Mouse (Mus musculus) embryo, embryonic 11.5 days (tissue): ENCODE data around the gene Gm45837.

Source experiments
- DNase-seq: peaks from one replicate; pipeline ENCODE4 v3.0.0-alpha.2; 2012; ENCODE audit warnings: low read depth, low spot score

The Gm45837 gene

GRCm38 (mm10) chr7:101437876-101438275 lies 27.2 kb downstream of the Gm45837 start:
- no peak for DNase-seq

DNA sequence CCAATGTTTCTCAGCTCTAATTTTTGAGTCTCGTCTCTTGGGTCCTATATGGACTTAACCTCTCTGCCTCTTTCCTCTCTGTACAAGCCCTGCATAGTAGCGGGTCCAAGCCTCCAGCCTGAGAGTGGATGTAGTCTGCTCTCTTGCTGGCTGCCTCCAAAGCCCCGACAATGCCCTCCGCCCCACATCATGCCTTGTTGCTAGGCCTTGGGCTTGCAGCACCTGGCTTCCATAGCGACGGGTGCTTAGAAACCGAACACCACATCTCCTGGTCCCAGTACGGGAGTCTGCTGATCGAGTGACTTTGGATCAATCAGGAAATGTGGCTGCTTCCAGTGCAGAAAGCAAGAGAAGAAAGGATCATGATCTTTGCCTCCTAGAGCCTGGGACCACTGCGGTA lies 32.4 kb downstream of the Gm45837 start:
- no peak for DNase-seq

DNA sequence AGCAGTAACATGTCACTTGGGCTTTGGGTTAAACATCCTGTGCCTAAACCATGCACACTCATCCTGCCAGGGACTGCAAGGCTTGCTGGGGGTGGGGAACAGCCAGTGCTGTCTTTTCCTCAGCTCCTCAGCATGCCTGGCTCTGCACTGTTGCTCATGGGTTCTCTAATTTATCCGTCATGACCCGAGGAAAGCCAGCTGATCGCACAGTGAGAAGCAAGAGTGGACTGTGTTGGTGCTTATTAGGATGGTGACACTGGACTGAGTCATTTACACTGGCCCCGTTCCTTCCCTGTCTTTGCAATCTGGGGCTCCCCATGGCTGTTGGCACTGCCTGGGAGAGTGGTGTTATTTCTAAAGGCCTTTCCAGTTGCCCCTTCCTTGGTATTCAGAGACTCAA lies 33.5 kb downstream of the Gm45837 start:
- DNase-seq: no peak

- DNase-seq: no peak
Measured at GRCm38 (mm10) chr7:101449855-101450254, 39.2 kb downstream of the Gm45837 start.

DNA sequence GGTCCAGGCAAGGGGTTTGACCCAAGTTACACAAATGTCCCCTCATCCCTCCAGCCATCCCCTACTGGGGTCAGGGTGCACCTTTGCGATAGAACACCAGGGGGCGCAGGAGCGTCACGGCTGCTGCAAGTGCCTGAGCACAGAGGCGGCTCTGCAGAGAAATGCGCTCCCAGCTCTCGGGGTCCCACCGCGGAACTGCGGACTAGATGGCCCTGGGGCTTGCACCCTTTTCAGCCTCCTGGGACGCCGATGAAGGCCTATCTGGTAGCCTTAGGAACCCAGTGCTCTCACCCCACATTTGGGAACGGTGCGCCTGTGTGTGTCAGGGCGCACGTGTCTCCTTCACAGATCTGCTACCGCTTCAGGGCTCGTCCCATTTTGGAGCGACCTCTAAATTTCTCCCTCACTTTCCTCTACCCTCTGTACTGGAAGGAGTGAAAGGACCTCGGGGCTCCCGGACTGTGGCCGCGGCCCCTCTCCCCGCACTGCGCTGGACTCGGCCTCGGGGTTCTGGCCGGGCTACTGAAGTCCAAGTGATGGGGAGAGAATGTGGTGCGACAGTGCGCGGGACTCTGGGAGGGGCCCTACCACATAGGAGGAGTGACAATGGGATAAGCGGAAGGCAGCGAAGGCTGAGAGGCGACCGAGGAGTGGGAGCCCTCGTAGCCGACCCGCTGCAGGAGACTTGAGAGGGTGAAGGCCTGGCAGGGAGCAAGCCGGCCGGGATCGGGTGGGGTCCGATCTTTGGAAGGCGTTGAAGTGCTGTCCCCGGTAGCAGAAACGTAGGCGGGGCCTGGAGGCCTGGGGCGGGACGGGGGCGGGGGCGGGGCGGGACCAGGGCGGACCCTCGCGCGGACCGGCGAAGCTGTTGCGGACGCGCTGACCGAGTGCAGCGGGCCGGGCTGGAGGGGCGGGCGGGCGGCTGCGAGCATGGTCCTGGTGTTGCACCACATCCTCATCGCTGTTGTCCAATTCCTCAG lies 40.0 kb downstream of the Gm45837 start:
- DNase-seq: peak; percentile 72

GRCm38 (mm10) chr7:101452669-101453068 lies 42.0 kb downstream of the Gm45837 start:
- no peak for DNase-seq

- DNase-seq: no peak
Measured at GRCm38 (mm10) chr7:101453296-101453695, 42.6 kb downstream of the Gm45837 start.

GRCm38 (mm10) chr7:101453725-101454124 lies 43.0 kb downstream of the Gm45837 start:
- DNase-seq: no peak

DNA sequence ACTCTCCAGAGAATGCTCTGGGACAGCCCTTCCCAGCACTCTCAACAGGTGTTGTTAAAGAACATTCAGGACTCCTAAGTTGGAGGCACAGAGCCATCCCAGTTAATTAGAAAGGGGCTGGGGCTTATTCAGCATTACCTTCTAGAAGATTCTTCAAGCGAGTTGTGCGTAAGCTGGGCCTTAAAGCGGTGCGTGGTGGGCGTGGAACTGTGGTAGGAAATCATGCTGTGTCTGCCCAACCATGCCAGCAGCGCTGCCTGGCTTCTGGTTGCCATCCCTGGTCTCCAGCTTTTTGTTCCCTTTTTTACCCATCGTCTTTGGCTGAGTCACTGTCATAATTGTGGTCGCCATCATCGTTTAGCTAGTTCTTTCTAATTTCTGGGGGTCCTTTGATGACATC lies 43.8 kb downstream of the Gm45837 start:
- no peak for DNase-seq

DNA sequence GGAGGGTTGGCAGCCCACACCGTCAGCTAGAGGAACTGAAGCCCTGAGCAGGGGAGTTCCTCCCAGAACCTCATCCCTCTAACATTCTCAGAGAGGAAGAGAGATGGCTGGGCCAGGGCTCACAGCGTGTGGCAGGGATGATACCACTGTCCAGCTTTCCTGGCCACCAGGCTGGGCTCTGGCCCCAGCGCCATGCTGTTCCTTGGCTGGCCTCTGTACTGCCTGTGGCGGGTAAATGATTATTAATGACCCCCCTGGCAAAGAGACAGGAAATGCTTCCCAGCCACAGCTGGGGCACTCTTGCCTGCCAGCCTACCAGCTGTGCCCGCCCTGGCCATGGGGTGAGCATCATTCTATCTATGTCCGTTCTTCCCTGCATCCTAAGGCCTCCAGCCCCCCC lies 44.5 kb downstream of the Gm45837 start:
- no peak for DNase-seq

GRCm38 (mm10) chr7:101456318-101456717 lies 45.6 kb downstream of the Gm45837 start:
- no peak for DNase-seq

DNA sequence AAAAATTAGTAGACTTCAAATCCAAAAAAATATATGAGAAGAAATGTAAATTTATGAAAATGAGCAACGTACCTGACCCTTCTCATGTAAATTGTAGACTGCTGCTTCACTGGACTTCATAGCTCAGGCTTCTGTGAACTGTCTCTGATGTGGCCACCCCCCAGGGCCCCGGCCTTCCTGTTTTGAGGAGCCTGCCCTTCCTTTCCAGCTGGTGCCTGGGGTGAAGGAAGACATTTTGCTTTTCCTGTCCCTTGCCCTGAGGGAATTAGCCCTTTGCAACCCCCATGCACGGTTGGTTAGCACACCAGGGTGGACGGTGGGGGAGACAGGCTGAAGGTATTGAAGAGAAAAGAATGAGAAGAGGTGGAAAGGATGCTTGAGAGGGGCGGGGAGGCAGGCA lies 46.1 kb downstream of the Gm45837 start:
- no peak for DNase-seq

DNA sequence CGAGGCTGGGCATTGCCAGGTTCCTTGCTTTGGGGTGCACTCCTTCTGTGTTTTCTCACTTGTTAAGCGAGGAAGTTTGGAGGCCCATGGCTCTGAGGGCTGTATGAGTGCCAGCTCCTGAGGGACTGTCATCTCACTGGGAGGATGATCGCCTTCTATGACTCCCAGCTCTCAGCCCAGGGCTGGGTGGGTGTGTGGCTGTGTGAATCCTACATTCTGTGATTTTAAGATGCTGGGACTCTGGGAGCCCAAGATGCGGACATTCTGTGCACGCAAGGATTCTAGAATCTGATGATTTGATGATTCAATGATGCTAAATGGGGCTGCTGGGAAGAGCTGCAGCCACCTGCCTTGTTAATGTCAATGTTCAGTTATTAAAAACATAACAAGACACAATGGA lies 46.6 kb downstream of the Gm45837 start:
- DNase-seq: no peak

- DNase-seq: no peak
Measured at GRCm38 (mm10) chr7:101457801-101458200, 47.1 kb downstream of the Gm45837 start.

- DNase-seq: no peak
Measured at GRCm38 (mm10) chr7:101458278-101458781, 47.6 kb downstream of the Gm45837 start.

- no peak for DNase-seq
Measured at GRCm38 (mm10) chr7:101459305-101459813, 48.7 kb downstream of the Gm45837 start.

GRCm38 (mm10) chr7:101459923-101460607 lies 49.4 kb downstream of the Gm45837 start:
- DNase-seq: no peak

DNA sequence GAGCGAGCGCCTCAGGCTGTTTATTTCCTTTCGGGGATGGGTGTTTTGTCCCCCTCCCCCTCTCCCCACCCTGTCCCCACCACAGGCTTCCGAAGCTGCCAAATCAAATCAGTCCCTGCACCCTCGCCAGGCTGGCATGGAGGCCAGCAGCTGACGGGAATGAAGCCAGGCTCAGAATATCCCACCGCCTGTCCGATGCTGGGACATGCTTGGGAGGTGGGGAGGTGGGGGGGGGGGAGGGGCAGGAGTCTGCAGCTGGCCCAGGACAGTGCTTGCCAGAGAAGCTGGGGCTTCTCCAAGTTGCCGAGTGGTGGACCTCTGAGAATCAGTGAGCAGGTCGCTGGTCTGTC lies 49.9 kb downstream of the Gm45837 start:
- DNase-seq: no peak

DNA sequence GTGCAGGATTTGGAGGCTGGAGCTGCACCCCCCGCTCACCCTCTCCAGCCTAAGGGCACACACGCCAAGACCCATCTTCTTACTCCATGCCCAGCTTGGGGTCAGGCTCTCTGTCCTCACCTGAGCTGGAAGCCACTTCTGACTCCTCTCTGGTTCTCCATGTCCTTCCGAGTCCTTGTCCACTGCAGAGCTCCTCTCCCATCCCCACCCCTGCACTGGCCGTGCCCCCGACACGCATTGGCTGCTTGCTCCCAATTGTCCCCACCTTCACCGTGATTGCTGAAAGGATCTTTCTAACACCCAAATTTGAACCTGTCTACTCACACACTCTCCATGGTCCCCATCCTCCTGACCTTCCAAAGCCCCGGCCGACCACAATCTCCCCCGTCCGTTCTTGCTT lies 50.9 kb downstream of the Gm45837 start:
- DNase-seq: no peak

DNA sequence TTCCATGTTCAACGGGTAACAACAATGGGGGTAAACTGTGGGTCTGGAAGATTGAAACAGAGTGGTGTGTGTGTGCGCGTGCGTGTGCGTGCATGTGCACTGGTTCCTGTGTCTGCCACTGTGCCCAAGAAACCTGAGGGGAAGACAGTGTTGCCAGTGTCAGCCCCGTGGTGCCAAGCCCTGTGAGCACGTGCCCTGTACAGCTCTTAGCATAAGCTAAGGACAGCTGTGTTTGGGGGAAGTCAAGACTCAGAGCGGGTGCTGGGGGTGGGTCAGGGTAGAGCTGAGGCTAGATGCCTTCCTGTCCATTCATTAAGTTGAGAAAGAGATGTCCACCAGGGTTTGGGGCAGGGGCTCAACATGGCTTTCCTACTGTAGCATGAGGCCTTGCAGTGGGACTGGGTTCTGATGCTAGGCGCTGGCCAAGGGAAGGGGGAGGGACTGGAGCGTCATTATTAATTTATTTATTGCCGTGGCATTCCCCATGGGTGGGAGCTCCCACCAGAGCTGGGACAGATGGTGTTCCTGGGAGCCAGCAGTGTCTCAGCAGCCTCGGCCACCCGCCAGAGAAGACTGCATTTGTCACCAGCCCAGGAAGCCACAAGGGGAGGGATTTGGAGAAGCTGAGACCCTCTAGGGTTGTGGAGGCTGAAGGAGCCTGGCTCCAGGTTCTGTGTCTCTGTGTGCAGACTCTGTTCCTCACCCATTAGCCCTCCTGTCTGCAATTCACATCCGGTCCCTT lies 51.8 kb downstream of the Gm45837 start:
- no peak for DNase-seq

- no peak for DNase-seq
Measured at GRCm38 (mm10) chr7:101463665-101464271, 53.1 kb downstream of the Gm45837 start.
